Mouse (Mus musculus) erythroblast, embryonic 14.5 days (primary cell): Measurements from ENCODE around the gene Gm5039. TPM values are rescaled to one million over a fixed set of nuclear protein-coding genes. Genes with fewer than 3 reads are reported as not detected.
"Not testable (repeated sequence)": the region's sequence is repeated elsewhere in the genome, so short reads cannot be mapped to it uniquely, and the experiment has no call there.

ENCODE experiments used
- H3K27me3 ChIP-seq: 2 replicates; pipeline ENCODE4 v1.6.1; 2012; ENCODE audit warnings: inconsistent platforms; ENCODE audit not compliant: control insufficient read depth
- H3K36me3 ChIP-seq: 2 replicates; pipeline ENCODE4 v1.6.1; 2012; ENCODE audit warnings: mild to moderate bottlenecking, inconsistent platforms; ENCODE audit not compliant: control insufficient read depth
- H3K4me1 ChIP-seq: 2 replicates; pipeline ENCODE4 v1.6.1; 2012; ENCODE audit warnings: inconsistent platforms; ENCODE audit not compliant: control insufficient read depth
- H3K4me3 ChIP-seq: replicated peaks from 2 replicates; pipeline ENCODE3; 2012; ENCODE audit warnings: moderate library complexity, mild to moderate bottlenecking, inconsistent platforms
- H3K9me3 ChIP-seq: 2 replicates; pipeline ENCODE4 v1.6.1; 2012; ENCODE audit warnings: low read length, inconsistent platforms, mixed read lengths; ENCODE audit not compliant: control insufficient read depth
- GATA1 ChIP-seq: IDR thresholded peaks from 2 replicates; pipeline ENCODE4 v1.6.1; 2012; ENCODE audit warnings: low read length, inconsistent platforms, mixed read lengths
- TAL1 ChIP-seq: IDR thresholded peaks from 3 replicates; pipeline ENCODE4 v1.6.1; 2012; ENCODE audit warnings: low read length, inconsistent platforms, mixed read lengths
- polyA plus RNA-seq: library from polyadenylated mRNA; stranded (reverse); fragments of >175 nt; gene quantifications from 2 replicates; pipeline ENCODE4 v1.2.3, GENCODE M21; 2012

Gene Gm5039
- not detected in 2 replicates for polyA plus RNA-seq

GRCm38 (mm10) chr12:88323926-88324325 is at the start of gene Gm5039:
Gene Gm5039 (minus strand): TSS chr12:88324026.
- not testable (repeated sequence) for H3K4me3 ChIP-seq, H3K9me3 ChIP-seq, H3K36me3 ChIP-seq, H3K4me1 ChIP-seq, H3K27me3 ChIP-seq

GRCm38 (mm10) chr12:88372018-88372417 is 48.2 kb upstream of the Gm5039 start:
- no peaks in the 10 kb centered on the region for H3K36me3 ChIP-seq
- H3K9me3 ChIP-seq: no peaks in the 10 kb centered on the region
- no peak overlapping the region for H3K4me3 ChIP-seq
- TF ChIP-seq GATA1 (no peak), TAL1 (no peak)
- peaks cover 12% of the 10 kb centered on the region for H3K4me1 ChIP-seq
- H3K27me3 ChIP-seq: no peaks in the 10 kb centered on the region

GRCm38 (mm10) chr12:88370321-88370720 is 46.5 kb upstream of the Gm5039 start:
- H3K9me3 ChIP-seq, H3K27me3 ChIP-seq, H3K36me3 ChIP-seq, H3K4me3 ChIP-seq: not testable (repeated sequence)
- H3K4me1 ChIP-seq: peaks cover 12% of the 10 kb centered on the region

- not testable (repeated sequence) for H3K27me3 ChIP-seq, H3K4me3 ChIP-seq, H3K36me3 ChIP-seq, H3K9me3 ChIP-seq
- peaks cover 12% of the 10 kb centered on the region for H3K4me1 ChIP-seq
These were observed 45.9 kb upstream of the Gm5039 start for GRCm38 (mm10) chr12:88369690-88370089.

GRCm38 (mm10) chr12:88368618-88369017 is 44.8 kb upstream of the Gm5039 start:
- TF ChIP-seq GATA1: no peak
- no peak for TF ChIP-seq TAL1
- peaks cover 12% of the 10 kb centered on the region for H3K4me1 ChIP-seq
- H3K36me3 ChIP-seq: no peaks in the 10 kb centered on the region
- no peaks in the 10 kb centered on the region for H3K9me3 ChIP-seq
- no peak overlapping the region for H3K4me3 ChIP-seq
- no peaks in the 10 kb centered on the region for H3K27me3 ChIP-seq

GRCm38 (mm10) chr12:88367673-88368072 is 43.8 kb upstream of the Gm5039 start:
- Histone ChIP-seq H3K27me3 (no peaks in the 10 kb centered on the region), H3K36me3 (no peaks in the 10 kb centered on the region), H3K9me3 (no peaks in the 10 kb centered on the region), H3K4me3 (no peak overlapping the region), H3K4me1 (peaks cover 12% of the 10 kb centered on the region)
- no peak for TF ChIP-seq GATA1
- TF ChIP-seq TAL1: no peak

GRCm38 (mm10) chr12:88361120-88361445 is 37.3 kb upstream of the Gm5039 start:
- Histone ChIP-seq H3K4me1 (peaks cover 11% of the 10 kb centered on the region), H3K36me3 (no peaks in the 10 kb centered on the region), H3K4me3 (peak overlapping the region; percentile 77), H3K27me3 (no peaks in the 10 kb centered on the region), H3K9me3 (no peaks in the 10 kb centered on the region)
- TF ChIP-seq GATA1: no peak
- TF ChIP-seq TAL1: no peak

- H3K9me3 ChIP-seq: no peaks in the 10 kb centered on the region
- H3K4me1 ChIP-seq: peaks cover 11% of the 10 kb centered on the region
- peak within 1 kb of the TSS; percentile 77 for H3K4me3 ChIP-seq
- no peaks in the 10 kb centered on the region for H3K36me3 ChIP-seq
- TF ChIP-seq GATA1 (no peak), TAL1 (no peak)
- no peaks in the 10 kb centered on the region for H3K27me3 ChIP-seq
These were observed 36.8 kb upstream of the Gm5039 start, which contains the start of gene Adck1 for GRCm38 (mm10) chr12:88360441-88361119. Gene Adck1 (plus strand): TSS chr12:88360554.

GRCm38 (mm10) chr12:88354182-88354702 is 30.4 kb upstream of the Gm5039 start:
- H3K27me3 ChIP-seq: peaks cover 6% of the 10 kb centered on the region
- H3K4me3 ChIP-seq: no peak overlapping the region
- H3K4me1 ChIP-seq: no peaks in the 10 kb centered on the region
- peaks cover 12% of the 10 kb centered on the region; the same call in 1 of the 2 replicates for H3K9me3 ChIP-seq
- no peaks in the 10 kb centered on the region for H3K36me3 ChIP-seq
- no peak for TF ChIP-seq GATA1
- TF ChIP-seq TAL1: no peak

- not testable (repeated sequence) for H3K27me3 ChIP-seq, H3K4me1 ChIP-seq, H3K36me3 ChIP-seq, H3K4me3 ChIP-seq
- peaks cover 14% of the 10 kb centered on the region for H3K9me3 ChIP-seq
These were observed 17.5 kb upstream of the Gm5039 start for GRCm38 (mm10) chr12:88341286-88341685.

GRCm38 (mm10) chr12:88336662-88337413 is 13.0 kb upstream of the Gm5039 start:
- not testable (repeated sequence) for H3K36me3 ChIP-seq, H3K27me3 ChIP-seq, H3K9me3 ChIP-seq, H3K4me1 ChIP-seq, H3K4me3 ChIP-seq
